11 mouse cellular contexts compared by ENCODE assay signal in the genomic region with DNA sequence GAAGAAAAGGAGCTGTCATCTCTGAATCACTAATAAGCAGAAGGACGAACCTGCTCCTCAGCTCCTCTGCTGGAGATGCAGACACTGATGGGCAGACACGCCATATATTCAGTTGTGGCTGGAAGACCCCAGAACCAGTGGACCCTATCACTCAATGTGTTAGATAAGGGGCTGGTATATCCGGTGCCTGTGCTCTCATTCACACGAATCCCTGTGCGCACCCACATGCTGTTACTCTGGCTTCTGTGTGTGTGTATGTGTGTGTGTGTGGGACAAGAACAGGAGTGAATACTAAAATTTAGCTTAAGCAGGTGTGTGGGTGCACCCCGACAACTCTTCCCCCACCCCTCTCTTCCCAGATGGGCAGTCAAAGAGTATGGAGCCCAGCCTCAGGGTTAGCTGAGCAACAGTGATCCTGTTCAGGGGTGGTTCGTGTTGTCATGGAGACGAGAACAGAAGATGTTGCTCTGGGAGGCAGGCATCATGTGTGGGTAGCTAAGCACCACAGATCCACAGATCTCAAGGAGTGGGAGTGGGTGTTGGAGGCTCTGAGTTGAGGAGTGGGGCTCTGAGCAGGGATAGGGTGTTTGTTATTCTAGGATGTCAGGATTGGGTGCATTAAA.
A peak's percentile ranks its signal among the peaks of the same experiment; 100 is the strongest.
DNase-seq lines count a peak whose midpoint lies in the region; ATAC-seq lines count a peak whose summit lies in the region.
"Had no signal": no experiment of that assay in that cellular context is flagged by ENCODE, and none has a peak within 500 bp of the region (broad histone marks: within the 10 kb centered on the region; RNA-seq: fewer than 3 reads in every experiment).

No protein-coding gene starts in this region.

- no peak overlapping the region for H3K4me2 ChIP-seq in midbrain, embryonic 14.5 days (ENCODE audit: low read length)
- H3K4me2 ChIP-seq: liver, embryonic 15.5 days had no signal

- intact Hi-C loops in left cerebral cortex, postnatal 4 days (cut with DNase I), result loop anchor here (10.0 kb wide), 1 partner anchor 96 kb away; the partner anchor contains the start of gene Ywhaq

- no peaks in the 10 kb centered on the region for H3K36me3 ChIP-seq in midbrain, embryonic 14.5 days (ENCODE audit: control insufficient read depth, insufficient read depth, low read length)
- H3K36me3 ChIP-seq: liver, embryonic 15.5 days had no signal

- H3K27me3 ChIP-seq in midbrain, embryonic 14.5 days (ENCODE audit: control insufficient read depth, insufficient read depth, low read length), result no peaks in the 10 kb centered on the region
- H3K27me3 ChIP-seq: liver, embryonic 15.5 days had no signal

- H3K9ac ChIP-seq in midbrain, embryonic 14.5 days (replicated peaks; ENCODE audit: low read length), result no peak overlapping the region
- H3K9ac ChIP-seq: liver, embryonic 15.5 days had no signal

- ATAC-seq in midbrain, embryonic 14.5 days (ENCODE audit: low FRiP score, low TSS enrichment), result peak; percentile 49
- ATAC-seq in megakaryocyte progenitor cell, adult 5-6 weeks (replicated peaks; ENCODE audit: poor library complexity), result no peak

- WGBS in midbrain, embryonic 14.5 days, result 54% methylated on average over 8 of the region's 8 CpGs

- H3K9me3 ChIP-seq in midbrain, embryonic 14.5 days (ENCODE audit: control insufficient read depth, low read length), result peaks cover 5% of the 10 kb centered on the region; the same call in 1 of the 2 replicates

- peak; percentile 73 for DNase-seq in left cerebral cortex, adult 11 months (ENCODE audit: low spot score)
- no peak for DNase-seq in left cerebral cortex, postnatal 4 days
- peak; percentile 67 to 77 for DNase-seq in layer of hippocampus, adult 8-10 months (ENCODE audit: low spot score in 2 of 2)
- peak; percentile 51 for DNase-seq in midbrain, embryonic 14.5 days
- no peak for DNase-seq in spleen, adult 18-20 months
- DNase-seq in heart, postnatal 4 days, result no peak
- DNase-seq in cerebellum, postnatal 36 days, result no peak
- DNase-seq: B cell, adult 2 months; kidney, adult 18-20 months had no signal

- H3K27ac ChIP-seq in midbrain, embryonic 14.5 days (replicated peaks; ENCODE audit: low read depth, low read length), result peak overlapping the region; percentile 10
- H3K27ac ChIP-seq: liver, embryonic 15.5 days had no signal

- H3K4me1 ChIP-seq in midbrain, embryonic 14.5 days (ENCODE audit: control insufficient read depth, insufficient read depth, low read length), result 0 out of 2 replicates have a peak, but pooled peaks cover 5% of the 10 kb centered on the region
- H3K4me1 ChIP-seq: liver, embryonic 15.5 days had no signal

- H3K4me3 ChIP-seq in midbrain, embryonic 14.5 days (replicated peaks; ENCODE audit: low read depth, low read length), result no peak overlapping the region
- H3K4me3 ChIP-seq: liver, embryonic 15.5 days had no signal

Comparison
In these comparisons a context has a peak if more than half of its experiments do, and no peak if none do; other contexts are left out.
1. DNase-seq: peak in left cerebral cortex, adult 11 months (single experiment), layer of hippocampus, adult 8-10 months (2 of 2) and midbrain, embryonic 14.5 days (single experiment); none in left cerebral cortex, postnatal 4 days (single experiment), spleen, adult 18-20 months (0 of 2), heart, postnatal 4 days (single experiment) and cerebellum, postnatal 36 days (0 of 2).